Comparison of ENCODE assay signal across 23 mouse cellular contexts in genomic region chr9:113633168-113633744, GRCm38 (mm10).
A peak's percentile ranks its signal among the peaks of the same experiment; 100 is the strongest.
DNase-seq lines count a peak whose midpoint lies in the region; ATAC-seq and TF ChIP-seq lines count a peak whose summit lies in the region.
"Had no signal": no experiment of that assay in that cellular context is flagged by ENCODE, and none has a peak within 500 bp of the region (broad histone marks: within the 10 kb centered on the region; RNA-seq: fewer than 3 reads in every experiment).

No protein-coding gene starts in this region.

- no peak for DNase-seq in forebrain, embryonic 11.5 days (ENCODE audit: low spot score)
- DNase-seq in layer of hippocampus, postnatal 10 days (ENCODE audit: low spot score in 2 of 2) = peak; percentile 41 to 64
- DNase-seq in layer of hippocampus, adult 9-11 months = no peak
- DNase-seq in midbrain, postnatal 0 days (ENCODE audit: low spot score) = peak; percentile 72
- no peak for DNase-seq in midbrain, embryonic 10.5 days (ENCODE audit: low spot score)
- DNase-seq in c-Kit-positive CD71-positive TER-119-positive erythroid progenitor cells, embryonic 14.5 days (ENCODE audit: low spot score) = no peak
- DNase-seq: adrenal gland, postnatal 36 days; cerebellum, adult 9-10 months; gastrocnemius, postnatal 25 days; kidney, adult 8-10 months; kidney, postnatal 14 days; liver; thymus, postnatal 36 days had no signal

- H3K4me3 ChIP-seq in forebrain, embryonic 15.5 days = no peak overlapping the region
- no peak overlapping the region for H3K4me3 ChIP-seq in forebrain, embryonic 11.5 days (ENCODE audit: low read depth, low read length)
- no peak overlapping the region for H3K4me3 ChIP-seq in midbrain, postnatal 0 days (ENCODE audit: low read depth, low read length)
- no peak overlapping the region for H3K4me3 ChIP-seq in midbrain, embryonic 10.5 days
- H3K4me3 ChIP-seq in cortical plate, adult 2 months (ENCODE audit: insufficient read depth, low read length) = no peak overlapping the region
- H3K4me3 ChIP-seq: embryonic facial prominence, embryonic 12.5 days; erythroblast, embryonic 14.5 days; heart, embryonic 15.5 days; hindbrain, embryonic 10.5 days; layer of hippocampus, adult 2 months; midbrain, embryonic 13.5 days had no signal

- 63% methylated on average over 8 of the region's 8 CpGs for WGBS in forebrain, embryonic 15.5 days
- WGBS in forebrain, embryonic 11.5 days = 80% methylated on average over 8 of the region's 8 CpGs
- 63% methylated on average over 8 of the region's 8 CpGs for WGBS in midbrain, postnatal 0 days
- 74% methylated on average over 8 of the region's 8 CpGs for WGBS in midbrain, embryonic 10.5 days

- no peaks in the 10 kb centered on the region for H3K36me3 ChIP-seq in forebrain, embryonic 15.5 days
- no peaks in the 10 kb centered on the region for H3K36me3 ChIP-seq in forebrain, embryonic 11.5 days (ENCODE audit: control insufficient read depth, insufficient read depth, low read length)
- H3K36me3 ChIP-seq in midbrain, postnatal 0 days (ENCODE audit: insufficient read depth, low read length) = no peaks in the 10 kb centered on the region
- H3K36me3 ChIP-seq in midbrain, embryonic 10.5 days = no peaks in the 10 kb centered on the region
- H3K36me3 ChIP-seq: embryonic facial prominence, embryonic 12.5 days; G1E; heart, embryonic 15.5 days; hindbrain, embryonic 10.5 days; midbrain, embryonic 13.5 days had no signal

- TF ChIP-seq POLR2A in cortical plate, adult 2 months (IDR thresholded peaks at IDR 0.05; ENCODE audit: extremely low read depth, insufficient read depth, low read length) = no peak

- TF ChIP-seq CTCF in midbrain, postnatal 0 days (IDR thresholded peaks at IDR 0.05) = no peak
- TF ChIP-seq CTCF in cortical plate, adult 2 months (IDR thresholded peaks at IDR 0.05; ENCODE audit: extremely low read depth, insufficient read depth, low read length) = no peak

- H3K4me2 ChIP-seq in forebrain, embryonic 15.5 days (replicated peaks) = no peak overlapping the region
- H3K4me2 ChIP-seq in forebrain, embryonic 11.5 days (ENCODE audit: low read depth, low read length, severe bottlenecking) = no peak overlapping the region
- H3K4me2 ChIP-seq in midbrain, postnatal 0 days (ENCODE audit: low read depth, low read length, poor library complexity, severe bottlenecking) = no peak overlapping the region
- H3K4me2 ChIP-seq: embryonic facial prominence, embryonic 12.5 days; heart, embryonic 15.5 days; midbrain, embryonic 13.5 days had no signal

- peaks cover 19% of the 10 kb centered on the region for H3K4me1 ChIP-seq in forebrain, embryonic 15.5 days
- H3K4me1 ChIP-seq in forebrain, embryonic 11.5 days (replicated peaks; ENCODE audit: control insufficient read depth, insufficient read depth, low read length) = no peaks in the 10 kb centered on the region
- H3K4me1 ChIP-seq in midbrain, postnatal 0 days (ENCODE audit: insufficient read depth, low read length) = peaks cover 5% of the 10 kb centered on the region; the same call in 1 of the 2 replicates
- H3K4me1 ChIP-seq in midbrain, embryonic 10.5 days = peaks cover 5% of the 10 kb centered on the region; the same call in 1 of the 2 replicates
- peaks cover 4% of the 10 kb centered on the region for H3K4me1 ChIP-seq in cortical plate, adult 2 months (ENCODE audit: control insufficient read depth, insufficient read depth, low read length)

- H3K9me3 ChIP-seq in forebrain, embryonic 15.5 days = no peaks in the 10 kb centered on the region
- no peaks in the 10 kb centered on the region for H3K9me3 ChIP-seq in forebrain, embryonic 11.5 days (ENCODE audit: control insufficient read depth, low read length)
- H3K9me3 ChIP-seq in midbrain, postnatal 0 days (ENCODE audit: low read length) = no peaks in the 10 kb centered on the region
- no peaks in the 10 kb centered on the region for H3K9me3 ChIP-seq in midbrain, embryonic 10.5 days (replicated peaks)
- H3K9me3 ChIP-seq: embryonic facial prominence, embryonic 12.5 days; heart, embryonic 15.5 days; hindbrain, embryonic 10.5 days had no signal

- H3K27me3 ChIP-seq in forebrain, embryonic 15.5 days = no peaks in the 10 kb centered on the region
- H3K27me3 ChIP-seq in forebrain, embryonic 11.5 days (ENCODE audit: control insufficient read depth, insufficient read depth, low read length) = no peaks in the 10 kb centered on the region
- no peaks in the 10 kb centered on the region for H3K27me3 ChIP-seq in midbrain, postnatal 0 days (ENCODE audit: insufficient read depth, low read length)
- no peaks in the 10 kb centered on the region for H3K27me3 ChIP-seq in midbrain, embryonic 10.5 days (ENCODE audit: low read depth, poor library complexity, severe bottlenecking)
- H3K27me3 ChIP-seq: embryonic facial prominence, embryonic 12.5 days; heart, embryonic 15.5 days; midbrain, embryonic 13.5 days had no signal

- no peak for ATAC-seq in forebrain, embryonic 15.5 days (replicated peaks)
- no peak for ATAC-seq in forebrain, embryonic 11.5 days (replicated peaks; ENCODE audit: low FRiP score)
- 0 out of 2 replicates have a peak, but pooled peaks have one; percentile 20 for ATAC-seq in midbrain, postnatal 0 days (ENCODE audit: low FRiP score)
- ATAC-seq: lung, postnatal 0 days; midbrain, embryonic 13.5 days had no signal

- 0 out of 2 replicates have a peak overlapping the region, but pooled peaks have one; percentile 21 for H3K27ac ChIP-seq in forebrain, embryonic 15.5 days (replicated peaks)
- no peak overlapping the region for H3K27ac ChIP-seq in forebrain, embryonic 11.5 days (ENCODE audit: low read depth, low read length)
- no peak overlapping the region for H3K27ac ChIP-seq in midbrain, postnatal 0 days (ENCODE audit: low read depth, low read length)
- H3K27ac ChIP-seq in midbrain, embryonic 10.5 days (replicated peaks) = no peak overlapping the region
- H3K27ac ChIP-seq in cortical plate, adult 2 months (ENCODE audit: insufficient read depth, low read length) = peak overlapping the region; percentile 6; the same call in 1 of the 2 replicates
- H3K27ac ChIP-seq: embryonic facial prominence, embryonic 12.5 days; heart, embryonic 15.5 days; hindbrain, embryonic 10.5 days; midbrain, embryonic 13.5 days had no signal

- H3K9ac ChIP-seq in forebrain, embryonic 15.5 days (replicated peaks) = no peak overlapping the region
- no peak overlapping the region for H3K9ac ChIP-seq in forebrain, embryonic 11.5 days (ENCODE audit: low read length)
- no peak overlapping the region for H3K9ac ChIP-seq in midbrain, postnatal 0 days (replicated peaks; ENCODE audit: low read length, poor library complexity, severe bottlenecking)
- H3K9ac ChIP-seq: embryonic facial prominence, embryonic 12.5 days; heart, embryonic 15.5 days; midbrain, embryonic 13.5 days had no signal

Comparison
In these comparisons a context has a peak if more than half of its experiments do, and no peak if none do; other contexts are left out.
1. H3K27ac ChIP-seq: peak in forebrain, embryonic 15.5 days (single experiment) and cortical plate, adult 2 months (single experiment); none in forebrain, embryonic 11.5 days (single experiment), midbrain, postnatal 0 days (single experiment) and midbrain, embryonic 10.5 days (single experiment).
2. DNase-seq: peak in layer of hippocampus, postnatal 10 days (2 of 2) and midbrain, postnatal 0 days (single experiment); none in forebrain, embryonic 11.5 days (single experiment), layer of hippocampus, adult 9-11 months (single experiment), midbrain, embryonic 10.5 days (single experiment) and c-Kit-positive CD71-positive TER-119-positive erythroid progenitor cells, embryonic 14.5 days (single experiment).